Mouse (Mus musculus) liver, embryonic 12.5 days (tissue): ENCODE data around the gene Gm27179. TPM values are rescaled to one million over a fixed set of nuclear protein-coding genes. Genes with fewer than 3 reads are reported as not detected.
"Not testable (repeated sequence)": the region's sequence is repeated elsewhere in the genome, so short reads cannot be mapped to it uniquely, and the experiment has no call there.

Experiments used
- ATAC-seq: fragments of 200-750 bp; cut with Nextera tagmentation; 2 replicates; pipeline ENCODE4 v1.8.0; 2017; ENCODE audit warnings: moderate number of reproducible peaks, mild to moderate bottlenecking, moderate library complexity
- H3K27ac ChIP-seq: fragments of 300-500 bp; sonication (generic); 2 replicates; pipeline ENCODE4 v1.5.1; 2016; ENCODE audit warnings: mild to moderate bottlenecking
- H3K27me3 ChIP-seq: fragments of 300-500 bp; sonication (generic); replicated peaks from 2 replicates; pipeline ENCODE4 v1.6.1; 2016; ENCODE audit warnings: mild to moderate bottlenecking, moderate library complexity
- H3K36me3 ChIP-seq: fragments of 300-500 bp; sonication (generic); 2 replicates; pipeline ENCODE4 v1.6.1; 2016; ENCODE audit warnings: mild to moderate bottlenecking, moderate library complexity
- H3K4me1 ChIP-seq: fragments of 300-500 bp; sonication (generic); 2 replicates; pipeline ENCODE4 v1.6.1; 2016
- H3K4me2 ChIP-seq: fragments of 300-500 bp; sonication (generic); 2 replicates; pipeline ENCODE4 v1.6.1; 2016; ENCODE audit warnings: mild to moderate bottlenecking, moderate library complexity
- H3K4me3 ChIP-seq: fragments of 300-500 bp; sonication (generic); 2 replicates; pipeline ENCODE4 v1.5.1; 2016; ENCODE audit warnings: mild to moderate bottlenecking, moderate library complexity
- H3K9ac ChIP-seq: fragments of 300-500 bp; sonication (generic); 2 replicates; pipeline ENCODE4 v1.6.1; 2016; ENCODE audit warnings: mild to moderate bottlenecking, moderate library complexity
- H3K9me3 ChIP-seq: fragments of 300-500 bp; sonication (generic); replicated peaks from 2 replicates; pipeline ENCODE4 v1.6.1; 2016; ENCODE audit warnings: mild to moderate bottlenecking, moderate library complexity
- WGBS: fragments of 180-500 bp; shearing (Covaris S2); methylation state at CpG from one replicate; pipeline ENCODE4 v1.1.7; 2016; ENCODE audit not compliant: insufficient replicate concordance; 5-methylcytosine and 5-hydroxymethylcytosine counted together
- polyA plus RNA-seq: library from polyadenylated mRNA; unstranded; fragments of >200 nt; fragmentation: Nextera tagmentation; extraction: Ambion mirVana; gene quantifications from 2 replicates; pipeline ENCODE4 v1.2.1, GENCODE M21; 2016

Gm27179 gene
- polyA plus RNA-seq, 1 experiment from 2014 or later: not detected

- not testable (repeated sequence) for H3K4me3 ChIP-seq, H3K27ac ChIP-seq, H3K27me3 ChIP-seq, ATAC-seq, H3K4me2 ChIP-seq, H3K9ac ChIP-seq, H3K4me1 ChIP-seq, H3K9me3 ChIP-seq, H3K36me3 ChIP-seq
- WGBS: no CpG with 5 or more reads among the region's 17 CpGs
Observed at GRCm38 (mm10) chr14:69467612-69468366, 44.6 kb downstream of the Gm27179 start.

- not testable (repeated sequence) for H3K4me1 ChIP-seq, H3K9ac ChIP-seq, H3K36me3 ChIP-seq, H3K27me3 ChIP-seq, H3K27ac ChIP-seq, H3K9me3 ChIP-seq, ATAC-seq, H3K4me3 ChIP-seq, H3K4me2 ChIP-seq
- WGBS: no CpG with 5 or more reads among the region's 4 CpGs
Observed at GRCm38 (mm10) chr14:69464465-69464864, 47.9 kb downstream of the Gm27179 start.

Other genes with a start within 250 kb of the Gm27179 start
- gene Synb, start 218.2 kb downstream of the Gm27179 start, polyA plus RNA-seq: 0.05 and 0.15 TPM in 2 replicates
- gene Gm16867, start 9.2 kb downstream of the Gm27179 start, polyA plus RNA-seq: 0.35 and 0.51 TPM in 2 replicates
- 5.1 and 6.2 TPM in 2 replicates for gene Entpd4b, start 42.9 kb upstream of the Gm27179 start, polyA plus RNA-seq